Mouse (Mus musculus): ENCODE measurements around the gene Mmp2. TPM values are rescaled to one million over a fixed set of nuclear protein-coding genes. Genes with fewer than 3 reads are reported as not detected.
A peak's percentile ranks its signal among the peaks of the same experiment; 100 is the strongest.

Mmp2 gene
- polyA plus RNA-seq, 1 experiment from 2014 or later, result 22.4 TPM

DNA sequence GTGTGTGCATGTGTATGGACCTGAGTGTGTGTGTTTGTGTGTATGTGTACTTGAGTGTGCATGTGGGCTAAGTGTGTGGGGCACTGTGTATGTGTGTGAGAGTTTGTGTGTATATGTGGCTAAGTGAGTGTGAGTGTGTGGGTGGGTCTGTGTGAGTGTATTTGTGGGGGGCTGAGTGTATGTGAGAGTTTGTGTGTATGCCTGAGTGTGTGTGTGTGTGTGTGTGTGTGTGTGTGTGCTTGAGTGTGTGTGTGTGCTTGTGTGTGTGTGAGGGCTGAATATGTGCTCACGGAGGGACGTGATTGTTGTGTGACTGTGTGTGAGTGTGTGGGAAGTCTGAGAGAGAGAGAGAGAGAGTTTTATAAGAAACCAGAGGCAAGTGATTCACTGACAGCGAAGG lies 24.3 kb downstream of the Mmp2 start:
- WGBS, result 80% methylated on average over 3 of the region's 3 CpGs
- Histone ChIP-seq H3K4me2 (ENCODE audit: low read length) (no peak overlapping the region), H3K27me3 (replicated peaks; ENCODE audit: control insufficient read depth, insufficient read depth, low read length) (0 out of 2 replicates have a peak, but pooled peaks cover 5% of the 10 kb centered on the region), H3K27ac (ENCODE audit: low read depth, low read length) (no peak overlapping the region), H3K4me1 (ENCODE audit: control insufficient read depth, insufficient read depth, low read depth, low read length) (peaks cover 18% of the 10 kb centered on the region), H3K9ac (ENCODE audit: low read depth, low read length) (no peak overlapping the region), H3K4me3 (ENCODE audit: low read length) (no peak overlapping the region), H3K36me3 (ENCODE audit: control insufficient read depth, insufficient read depth, low read length) (no peaks in the 10 kb centered on the region), H3K9me3 (ENCODE audit: control insufficient read depth, low read length) (peaks cover under 1% of the 10 kb centered on the region; the same call in 1 of the 2 replicates)
- ATAC-seq, result no peak

DNA sequence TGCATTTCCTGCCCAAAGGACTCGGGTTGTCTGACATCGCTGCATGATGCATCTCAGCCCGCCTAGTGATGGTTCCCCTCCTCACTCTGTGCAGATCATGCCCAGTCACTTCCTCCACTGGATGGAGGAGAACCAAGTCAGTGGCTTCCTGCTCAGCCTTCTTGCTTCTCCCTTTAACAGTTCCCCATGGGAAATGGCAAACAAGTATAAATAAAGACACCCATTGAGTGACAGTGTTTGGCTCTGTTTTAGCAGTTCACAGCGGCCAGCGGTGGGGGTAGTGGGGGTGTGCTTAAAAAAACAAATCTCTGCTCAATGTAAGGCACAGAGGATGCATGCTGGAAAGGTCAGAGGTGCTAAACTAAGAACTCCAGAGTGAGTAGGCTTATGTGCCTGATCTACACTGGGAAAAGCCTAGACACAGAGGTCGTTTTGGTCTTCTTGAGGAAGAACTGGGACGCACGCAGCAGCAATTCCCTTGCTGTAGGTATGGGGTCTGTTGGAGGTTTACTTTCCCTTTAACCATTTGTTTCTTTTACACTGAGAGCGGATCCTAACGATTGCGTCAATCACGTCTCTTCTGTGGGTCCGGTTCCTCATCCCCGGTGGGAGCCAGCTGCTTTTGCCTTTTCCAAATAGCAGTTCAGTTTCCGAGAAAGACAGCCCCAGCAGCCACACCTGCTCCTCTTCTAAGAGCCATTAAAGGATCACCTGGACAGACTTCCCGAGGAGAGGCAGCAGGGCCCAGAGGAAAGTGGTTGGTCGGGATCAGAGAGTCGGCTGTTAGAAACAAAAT lies 26.3 kb downstream of the Mmp2 start:
- Histone ChIP-seq H3K36me3 (ENCODE audit: control insufficient read depth, insufficient read depth, low read length) (no peaks in the 10 kb centered on the region), H3K27ac (ENCODE audit: low read depth, low read length) (no peak overlapping the region), H3K4me2 (ENCODE audit: low read length) (no peak overlapping the region), H3K27me3 (replicated peaks; ENCODE audit: control insufficient read depth, insufficient read depth, low read length) (0 out of 2 replicates have a peak, but pooled peaks cover 2% of the 10 kb centered on the region), H3K9ac (ENCODE audit: low read depth, low read length) (no peak overlapping the region), H3K4me3 (ENCODE audit: low read length) (no peak overlapping the region), H3K9me3 (ENCODE audit: control insufficient read depth, low read length) (peaks cover 3% of the 10 kb centered on the region; the same call in 1 of the 2 replicates), H3K4me1 (ENCODE audit: control insufficient read depth, insufficient read depth, low read depth, low read length) (peaks cover 7% of the 10 kb centered on the region)
- no peak for ATAC-seq
- WGBS, result 54% methylated on average over 18 of the region's 18 CpGs

DNA sequence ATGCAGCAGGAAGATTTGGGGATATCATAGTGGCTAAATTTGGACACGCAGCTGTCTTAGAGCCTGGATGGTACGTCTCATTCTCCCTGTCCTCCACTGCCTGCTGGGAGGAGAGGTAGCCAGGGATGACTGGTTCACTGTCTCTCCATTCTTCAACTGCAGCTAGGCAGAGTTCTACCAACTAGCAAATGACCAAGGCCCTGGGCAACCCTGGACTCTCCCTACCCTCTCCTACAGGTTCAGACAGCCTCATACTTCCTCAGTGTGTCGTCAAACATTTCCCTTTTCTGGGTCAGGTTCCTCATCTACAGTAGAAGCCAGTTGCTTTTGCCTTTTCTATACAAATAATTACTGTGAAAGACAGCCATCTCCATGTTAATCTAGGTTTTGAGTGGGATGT lies 27.6 kb downstream of the Mmp2 start:
- Histone ChIP-seq H3K27ac (ENCODE audit: low read depth, low read length) (no peak overlapping the region), H3K9me3 (ENCODE audit: control insufficient read depth, low read length) (peaks cover 3% of the 10 kb centered on the region; the same call in 1 of the 2 replicates), H3K27me3 (replicated peaks; ENCODE audit: control insufficient read depth, insufficient read depth, low read length) (0 out of 2 replicates have a peak, but pooled peaks cover 2% of the 10 kb centered on the region), H3K4me1 (ENCODE audit: control insufficient read depth, insufficient read depth, low read depth, low read length) (peaks cover 7% of the 10 kb centered on the region), H3K36me3 (ENCODE audit: control insufficient read depth, insufficient read depth, low read length) (no peaks in the 10 kb centered on the region), H3K9ac (ENCODE audit: low read depth, low read length) (no peak overlapping the region), H3K4me3 (ENCODE audit: low read length) (peak overlapping the region; percentile 76), H3K4me2 (ENCODE audit: low read length) (peak overlapping the region; percentile 77)
- 80% methylated on average over 3 of the region's 3 CpGs for WGBS
- ATAC-seq, result no peak

DNA sequence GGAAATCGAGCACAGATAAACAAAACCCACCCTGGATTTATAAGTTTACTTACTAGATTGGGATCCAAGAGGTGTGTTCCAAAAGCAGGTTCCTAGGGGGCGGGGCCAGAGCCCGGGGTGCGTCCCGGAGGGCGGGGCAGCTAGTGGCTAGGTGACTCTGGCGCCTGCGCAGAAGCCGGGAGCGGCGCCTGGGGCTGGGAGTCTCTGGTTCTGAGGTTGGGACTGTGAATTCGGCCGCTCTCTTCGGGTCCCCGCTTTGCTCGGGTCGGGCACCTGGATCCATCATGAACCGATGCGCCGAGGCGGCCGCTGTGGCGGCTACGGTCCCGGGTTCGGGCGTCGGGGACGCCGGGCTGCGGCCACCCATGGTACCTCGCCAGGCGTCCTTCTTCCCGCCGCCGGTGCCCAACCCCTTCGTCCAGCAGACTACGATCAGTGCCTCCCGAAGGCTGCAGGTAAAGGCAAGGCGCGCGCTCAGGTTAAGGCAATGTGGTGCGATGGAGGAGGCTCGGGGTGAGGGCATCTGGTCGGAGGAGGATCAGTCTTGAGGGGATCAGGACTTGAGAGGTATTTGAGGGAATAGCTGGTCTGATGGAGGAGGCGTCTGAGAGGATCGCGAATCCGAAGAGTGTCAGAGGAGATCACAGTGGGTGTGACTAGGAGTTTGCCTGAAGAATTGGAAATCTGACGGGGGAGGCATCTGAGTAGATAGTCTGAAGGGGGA lies 28.2 kb downstream of the Mmp2 start, which contains the start of gene Lpcat2:
Gene Lpcat2 (plus strand): TSS at position 169 of the 724 bp plus-strand sequence.
- Histone ChIP-seq H3K27ac (ENCODE audit: low read depth, low read length) (peak within 1 kb of the TSS; percentile 56; the same call in 1 of the 2 replicates), H3K4me2 (ENCODE audit: low read length) (peak within 1 kb of the TSS; percentile 77), H3K36me3 (ENCODE audit: control insufficient read depth, insufficient read depth, low read length) (no peaks in the 10 kb centered on the region), H3K9me3 (ENCODE audit: control insufficient read depth, low read length) (peaks cover 3% of the 10 kb centered on the region; the same call in 1 of the 2 replicates), H3K27me3 (replicated peaks; ENCODE audit: control insufficient read depth, insufficient read depth, low read length) (0 out of 2 replicates have a peak, but pooled peaks cover 2% of the 10 kb centered on the region), H3K4me1 (ENCODE audit: control insufficient read depth, insufficient read depth, low read depth, low read length) (peaks cover 2% of the 10 kb centered on the region), H3K9ac (ENCODE audit: low read depth, low read length) (peak within 1 kb of the TSS; percentile 86), H3K4me3 (ENCODE audit: low read length) (peak within 1 kb of the TSS; percentile 76)
- ATAC-seq, result peak; percentile 59
- WGBS, result under 1% methylated on average over 45 of the region's 50 CpGs

DNA sequence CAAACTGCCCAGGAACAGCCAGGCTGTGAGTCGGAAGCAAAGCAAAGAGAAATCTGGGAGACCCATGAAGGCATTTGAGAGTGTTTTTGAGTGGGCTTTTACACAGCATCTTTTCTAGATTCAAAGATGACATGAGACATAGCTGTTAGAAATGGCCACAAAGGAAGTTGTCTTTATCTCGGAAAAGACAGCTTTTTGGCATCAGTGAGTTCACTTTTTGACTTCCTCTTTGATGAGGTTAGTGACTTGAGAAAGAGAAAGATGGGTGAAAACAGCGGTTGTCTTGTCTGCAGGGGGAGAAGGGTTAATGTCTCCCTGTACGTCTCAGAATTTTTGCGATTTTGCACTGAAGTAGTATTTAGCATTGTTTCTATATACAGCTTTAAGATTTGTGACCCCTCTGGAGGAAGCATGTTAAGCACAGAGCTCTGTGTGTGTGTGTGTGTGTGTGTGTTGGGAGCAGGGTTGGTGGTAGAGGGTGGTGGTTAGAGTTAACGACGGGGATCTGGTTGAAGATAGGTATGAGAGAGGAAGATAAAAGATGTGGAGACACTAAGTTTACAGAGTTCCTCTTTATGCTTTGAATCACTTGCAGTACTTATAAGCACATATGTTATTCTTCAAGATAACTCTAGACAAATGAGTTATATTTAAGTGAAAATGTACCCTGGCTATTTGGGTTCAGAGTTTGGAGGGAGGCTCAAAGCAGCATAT lies 29.3 kb downstream of the Mmp2 start:
- Histone ChIP-seq H3K4me3 (ENCODE audit: low read length) (peak overlapping the region; percentile 76), H3K27ac (ENCODE audit: low read depth, low read length) (no peak overlapping the region), H3K36me3 (ENCODE audit: control insufficient read depth, insufficient read depth, low read length) (no peaks in the 10 kb centered on the region), H3K4me2 (ENCODE audit: low read length) (peak overlapping the region; percentile 77), H3K9ac (ENCODE audit: low read depth, low read length) (no peak overlapping the region), H3K9me3 (ENCODE audit: control insufficient read depth, low read length) (peaks cover 3% of the 10 kb centered on the region; the same call in 1 of the 2 replicates), H3K27me3 (replicated peaks; ENCODE audit: control insufficient read depth, insufficient read depth, low read length) (0 out of 2 replicates have a peak, but pooled peaks cover 2% of the 10 kb centered on the region), H3K4me1 (ENCODE audit: control insufficient read depth, insufficient read depth, low read depth, low read length) (no peaks in the 10 kb centered on the region; the same call in 1 of the 2 replicates)
- no peak for ATAC-seq
- 95% methylated on average over 7 of the region's 7 CpGs for WGBS

DNA sequence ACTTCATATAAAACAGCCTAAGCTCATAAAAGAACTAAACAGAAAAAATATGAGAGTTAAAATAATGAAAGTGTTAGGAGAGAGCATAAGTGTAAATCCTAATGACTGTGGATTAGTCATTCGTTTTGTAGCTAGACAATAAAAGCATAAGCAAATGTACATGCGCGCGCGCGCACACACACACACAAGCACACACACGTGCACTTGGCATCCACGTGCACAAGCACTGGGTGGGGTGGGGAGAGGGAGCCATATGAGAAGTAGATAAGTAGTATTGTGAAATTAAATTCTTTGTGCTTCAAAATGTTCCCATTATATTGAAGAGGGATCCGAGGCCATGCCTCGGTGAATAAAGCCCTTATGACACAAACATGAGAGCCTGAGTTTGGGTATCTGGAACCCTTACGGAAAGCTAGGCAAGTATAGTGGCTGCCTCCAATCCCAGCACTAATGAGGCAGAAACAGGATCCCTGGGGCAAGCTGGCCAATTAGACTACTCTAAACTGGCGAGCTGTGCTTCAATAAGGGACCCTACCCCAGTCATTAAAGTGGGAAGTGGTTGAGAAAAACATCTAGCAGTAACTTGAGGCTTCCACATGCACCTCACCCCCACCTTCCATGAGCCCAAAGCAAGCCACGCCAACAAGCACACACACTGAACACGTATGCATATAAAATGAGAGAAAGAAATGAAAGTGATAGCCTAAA lies 31.5 kb downstream of the Mmp2 start:
- no peaks in the 10 kb centered on the region for H3K36me3 ChIP-seq (ENCODE audit: control insufficient read depth, insufficient read depth, low read length)
- no peak overlapping the region for H3K4me2 ChIP-seq (ENCODE audit: low read length)
- peaks cover 3% of the 10 kb centered on the region; the same call in 1 of the 2 replicates for H3K9me3 ChIP-seq (ENCODE audit: control insufficient read depth, low read length)
- no peak overlapping the region for H3K4me3 ChIP-seq (ENCODE audit: low read length)
- no peak for ATAC-seq
- 86% methylated on average over 14 of the region's 14 CpGs for WGBS
- H3K4me1 ChIP-seq (ENCODE audit: control insufficient read depth, insufficient read depth, low read depth, low read length), result no peaks in the 10 kb centered on the region
- H3K9ac ChIP-seq (ENCODE audit: low read depth, low read length), result no peak overlapping the region
- H3K27ac ChIP-seq (ENCODE audit: low read depth, low read length), result no peak overlapping the region
- no peaks in the 10 kb centered on the region for H3K27me3 ChIP-seq (replicated peaks; ENCODE audit: control insufficient read depth, insufficient read depth, low read length)

DNA sequence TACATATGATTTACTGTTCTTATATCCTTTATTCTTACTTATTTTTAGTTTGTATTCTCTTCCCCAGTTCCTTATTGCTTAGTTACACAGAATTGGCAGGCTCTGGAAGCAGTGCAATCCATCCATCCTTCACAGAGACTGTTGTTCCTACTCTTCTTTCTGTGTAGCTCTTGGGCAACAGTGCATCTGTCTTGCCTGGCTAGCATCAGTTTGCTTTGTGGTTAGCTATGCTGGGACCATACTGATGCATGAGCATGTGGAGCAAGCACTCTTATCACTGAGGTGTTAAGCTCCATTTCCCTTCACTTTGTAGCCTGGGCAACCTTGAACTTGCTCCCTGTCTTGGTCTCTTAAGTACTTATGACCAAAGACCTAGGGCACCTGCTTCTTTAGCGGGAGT lies 34.9 kb downstream of the Mmp2 start:
- WGBS, result 95% methylated on average over 1 of the region's 1 CpGs
- Histone ChIP-seq H3K4me2 (ENCODE audit: low read length) (no peak overlapping the region), H3K4me1 (ENCODE audit: control insufficient read depth, insufficient read depth, low read depth, low read length) (no peaks in the 10 kb centered on the region), H3K36me3 (ENCODE audit: control insufficient read depth, insufficient read depth, low read length) (no peaks in the 10 kb centered on the region), H3K9ac (ENCODE audit: low read depth, low read length) (no peak overlapping the region), H3K27ac (ENCODE audit: low read depth, low read length) (no peak overlapping the region), H3K9me3 (ENCODE audit: control insufficient read depth, low read length) (no peaks in the 10 kb centered on the region), H3K4me3 (ENCODE audit: low read length) (no peak overlapping the region), H3K27me3 (replicated peaks; ENCODE audit: control insufficient read depth, insufficient read depth, low read length) (no peaks in the 10 kb centered on the region)
- no peak for ATAC-seq

DNA sequence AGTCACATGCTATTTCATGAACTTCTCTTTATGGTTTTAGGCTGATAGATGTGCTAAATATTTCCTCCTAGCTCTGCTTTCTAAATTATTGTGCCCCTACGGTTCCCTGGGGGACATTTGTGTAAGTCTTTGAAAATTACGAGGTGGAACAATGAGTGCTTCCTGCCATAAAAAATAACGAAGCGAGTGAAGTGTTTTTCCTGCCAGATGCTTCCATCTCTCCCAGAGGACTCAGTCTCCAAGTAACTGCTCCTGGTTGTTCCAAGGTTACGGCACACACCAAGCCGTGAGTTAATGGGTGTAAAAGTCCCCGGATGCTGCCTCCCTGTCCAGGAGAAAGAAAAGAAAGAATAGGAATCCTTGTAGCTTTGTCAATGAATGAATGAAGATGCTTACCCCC lies 43.2 kb downstream of the Mmp2 start:
- no peak for ATAC-seq
- no peak overlapping the region for H3K4me2 ChIP-seq (ENCODE audit: low read length)
- WGBS, result 20% methylated on average over 7 of the region's 7 CpGs

More for the DNA sequence above, 43.2 kb downstream of the Mmp2 start:
- H3K27me3 ChIP-seq (replicated peaks; ENCODE audit: control insufficient read depth, insufficient read depth, low read length), result no peaks in the 10 kb centered on the region
- H3K27ac ChIP-seq (ENCODE audit: low read depth, low read length), result no peak overlapping the region
- no peak overlapping the region for H3K4me3 ChIP-seq (ENCODE audit: low read length)
- peaks cover 4% of the 10 kb centered on the region for H3K4me1 ChIP-seq (ENCODE audit: control insufficient read depth, insufficient read depth, low read depth, low read length)
- H3K36me3 ChIP-seq (ENCODE audit: control insufficient read depth, insufficient read depth, low read length), result no peaks in the 10 kb centered on the region
- no peaks in the 10 kb centered on the region for H3K9me3 ChIP-seq (ENCODE audit: control insufficient read depth, low read length)
- no peak overlapping the region for H3K9ac ChIP-seq (ENCODE audit: low read depth, low read length)
